Mouse (Mus musculus): Measurements from ENCODE around the gene Ncor2. TPM values are rescaled to one million over a fixed set of nuclear protein-coding genes. Genes with fewer than 3 reads are reported as not detected.
A peak's percentile ranks its signal among the peaks of the same experiment; 100 is the strongest.

Gene Ncor2
- total RNA-seq, 2 experiments from 2014 or later: 123 to 153 TPM

DNA sequence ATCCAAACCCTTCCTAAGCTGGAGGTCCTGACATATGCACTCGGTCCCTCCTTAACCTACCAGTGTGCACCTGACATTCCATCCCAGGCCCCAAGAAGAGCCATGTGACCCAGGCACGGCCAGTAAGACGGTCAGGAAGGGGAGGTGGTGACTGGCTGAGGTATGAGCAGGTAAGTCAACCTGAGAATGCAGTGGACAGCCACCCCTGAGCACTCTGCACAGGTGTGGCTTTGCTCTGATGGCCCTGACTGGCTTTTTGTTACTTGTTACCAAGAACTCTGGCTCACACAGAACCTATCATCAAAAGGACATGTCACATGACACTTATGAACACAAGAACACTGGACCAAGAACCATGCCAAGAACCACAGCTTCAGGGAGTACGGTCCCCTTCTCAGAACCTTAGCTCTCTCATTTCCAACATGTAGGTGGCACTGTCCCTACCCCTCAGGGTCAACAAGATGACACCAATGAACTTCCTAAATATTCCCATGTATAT, 53.0 kb downstream of the Ncor2 start:
- no peak for TF ChIP-seq CTCF (IDR thresholded peaks at IDR 0.05)
- H3K4me3 ChIP-seq: no peak overlapping the region
- H3K27ac ChIP-seq: peak overlapping the region; percentile 69
- intact Hi-C loops (cut with DNase I): loop anchor here (5.0 kb wide), 1 partner anchor 56 kb away; no protein-coding TSS in a partner anchor
- no peak for DNase-seq

DNA sequence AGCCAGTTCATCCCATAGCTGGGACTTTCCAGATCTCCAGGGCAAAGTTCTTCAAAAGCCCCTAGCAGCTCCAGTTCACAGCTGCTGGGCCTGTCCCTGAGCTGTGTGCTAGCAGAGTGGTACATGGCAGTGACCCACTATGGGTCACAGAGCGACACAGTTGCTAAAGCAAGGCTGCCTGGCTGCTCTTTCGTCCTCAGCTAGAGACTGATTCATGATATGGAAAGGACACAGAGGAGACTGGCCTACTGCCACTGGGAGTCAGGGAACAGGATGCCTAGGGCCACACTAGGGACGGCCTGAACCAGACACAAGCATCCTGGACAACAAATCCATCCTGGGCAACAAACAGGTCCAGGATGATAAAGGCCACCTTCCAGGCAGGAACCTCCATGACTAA, 53.8 kb downstream of the Ncor2 start:
- TF ChIP-seq CTCF (IDR thresholded peaks at IDR 0.05): no peak
- DNase-seq: no peak
- no peak overlapping the region for H3K4me3 ChIP-seq
- intact Hi-C loops (cut with DNase I): loop anchor here (5.0 kb wide), 1 partner anchor 57 kb away; no protein-coding TSS in a partner anchor
- H3K27ac ChIP-seq: peak overlapping the region; percentile 69

DNA sequence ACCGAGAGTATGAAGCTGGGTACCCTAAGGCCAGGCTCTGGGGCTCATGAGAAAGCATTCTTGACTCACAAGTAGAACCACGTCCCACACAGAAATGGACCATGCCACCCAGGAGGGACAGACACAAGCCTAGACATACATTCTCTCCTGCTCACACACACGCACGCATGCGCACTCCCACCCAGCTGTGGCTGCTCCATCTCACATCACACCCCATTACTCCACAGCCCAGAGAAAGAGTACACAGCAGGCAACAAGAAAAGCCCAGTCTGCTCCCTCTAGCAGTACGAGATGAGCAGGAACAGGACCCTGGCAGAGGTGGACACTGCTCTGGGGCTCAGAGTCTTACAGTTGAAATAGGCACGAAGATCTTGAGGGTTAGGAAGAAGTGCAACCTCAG, 55.0 kb downstream of the Ncor2 start:
- Histone ChIP-seq H3K4me3 (no peak overlapping the region), H3K27ac (peak overlapping the region; percentile 28; the same call in 1 of the 2 replicates)
- no peak for TF ChIP-seq CTCF (IDR thresholded peaks at IDR 0.05)
- DNase-seq: no peak
- intact Hi-C loops (cut with DNase I): no loop called here

DNA sequence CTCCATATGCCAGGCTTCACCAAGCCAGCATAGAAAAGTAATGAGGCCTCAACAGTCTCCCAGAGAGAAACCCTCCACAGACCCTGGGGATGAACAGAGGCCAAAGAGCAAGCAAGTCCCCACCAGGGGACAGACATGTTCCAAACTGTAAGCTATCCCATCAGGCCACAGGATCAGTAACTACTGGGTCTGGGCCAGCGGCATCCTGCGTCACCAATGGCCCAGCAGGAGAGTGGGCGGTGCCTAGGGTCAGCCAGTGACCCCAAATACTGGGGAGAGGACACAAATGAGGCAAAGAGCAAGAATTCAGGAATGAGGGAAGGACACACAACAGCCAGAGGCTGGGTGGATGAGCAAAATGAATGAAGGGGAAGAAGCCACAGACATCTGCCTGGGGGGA, 55.8 kb downstream of the Ncor2 start:
- peak; percentile 32 for TF ChIP-seq CTCF (IDR thresholded peaks at IDR 0.05)
- intact Hi-C loops (cut with DNase I): no loop called here
- H3K27ac ChIP-seq: peak overlapping the region; percentile 24; the same call in 1 of the 2 replicates
- no peak for DNase-seq
- H3K4me3 ChIP-seq: no peak overlapping the region

DNA sequence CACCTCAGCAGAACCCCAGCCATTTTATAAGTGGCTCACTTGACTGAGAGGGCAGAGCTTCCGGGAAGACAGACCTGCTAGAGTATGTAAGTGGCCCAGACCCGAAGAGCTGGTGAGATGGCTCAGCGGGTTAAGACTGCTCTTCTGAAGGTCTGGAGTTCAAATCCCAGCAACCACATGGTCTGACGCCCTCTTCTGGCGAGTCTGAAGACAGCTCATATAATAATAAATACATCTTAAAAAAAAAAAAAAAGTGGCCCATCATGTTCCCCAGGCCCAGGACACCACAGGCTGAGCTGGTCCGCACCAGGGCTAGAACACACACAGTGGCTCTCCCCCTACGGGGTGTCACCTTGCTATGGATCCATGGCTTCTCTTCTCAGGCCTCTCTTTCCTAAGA, 56.5 kb downstream of the Ncor2 start:
- no peak overlapping the region for H3K4me3 ChIP-seq
- intact Hi-C loops (cut with DNase I): no loop called here
- H3K27ac ChIP-seq: no peak overlapping the region
- peak; percentile 11; the same call in 1 of the 2 replicates for TF ChIP-seq CTCF (IDR thresholded peaks at IDR 0.05)
- DNase-seq: no peak

DNA sequence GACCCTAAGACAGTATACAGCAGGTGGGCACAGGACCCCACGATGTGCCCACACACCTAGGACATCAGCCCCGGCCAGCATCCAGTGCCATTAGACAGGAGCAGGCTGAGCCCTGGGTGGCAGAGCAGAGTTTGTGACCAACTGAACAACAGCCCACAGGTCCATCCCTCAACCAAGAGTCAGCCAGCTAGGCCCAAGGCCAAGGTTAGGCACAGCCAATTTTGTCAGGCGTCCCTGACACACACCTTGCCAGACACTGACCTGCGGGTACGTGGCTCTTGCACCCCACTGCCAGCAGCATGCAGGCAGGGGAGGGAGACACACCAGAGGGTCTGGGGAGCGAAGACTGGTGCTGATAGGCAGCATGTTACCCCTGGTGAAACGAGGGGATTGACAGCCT, 57.0 kb downstream of the Ncor2 start:
- Histone ChIP-seq H3K4me3 (no peak overlapping the region), H3K27ac (no peak overlapping the region)
- peak; percentile 72 for DNase-seq
- no peak for TF ChIP-seq CTCF (IDR thresholded peaks at IDR 0.05)
- intact Hi-C loops (cut with DNase I): no loop called here

DNA sequence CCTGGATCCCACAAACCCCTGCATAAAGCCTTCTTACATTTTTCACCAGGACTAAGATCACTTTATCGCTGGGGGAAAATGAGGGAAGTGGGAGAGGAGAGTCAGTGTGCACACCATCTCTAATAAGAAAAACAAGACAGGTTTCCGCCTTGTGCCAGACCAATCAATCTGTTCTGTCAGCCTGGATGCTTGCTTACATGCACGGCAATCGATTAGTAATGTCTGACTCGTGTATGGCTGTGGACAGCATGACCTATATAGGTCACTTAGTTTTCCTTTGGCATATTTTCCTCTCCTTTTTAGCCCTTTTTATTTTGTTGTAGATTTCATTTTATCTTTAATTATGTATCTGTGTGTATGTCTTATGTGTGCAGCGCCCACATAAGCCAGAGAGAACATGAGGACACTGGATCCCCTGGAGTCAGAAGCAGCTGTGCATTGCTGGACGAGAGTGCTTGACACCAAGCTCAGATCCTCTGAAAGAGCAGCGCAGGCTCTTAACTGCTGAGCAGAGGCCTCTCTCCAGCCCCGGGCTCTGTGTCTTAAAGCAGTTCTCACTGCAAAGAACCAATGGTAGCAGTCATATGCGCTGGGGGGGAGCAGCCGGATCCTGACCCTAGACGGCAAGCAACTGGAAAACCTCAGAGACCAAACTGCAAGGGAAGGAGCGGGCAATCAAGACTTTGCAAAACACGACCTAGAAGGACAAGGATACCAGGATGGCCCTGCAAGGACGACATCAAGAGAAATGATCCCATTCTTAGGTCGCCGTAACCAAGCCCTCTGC, 58.3 kb downstream of the Ncor2 start:
- H3K27ac ChIP-seq: peak overlapping the region; percentile 32; the same call in 1 of the 2 replicates
- H3K4me3 ChIP-seq: no peak overlapping the region
- intact Hi-C loops (cut with DNase I): no loop called here
- no peak for DNase-seq
- TF ChIP-seq CTCF (IDR thresholded peaks at IDR 0.05): no peak

DNA sequence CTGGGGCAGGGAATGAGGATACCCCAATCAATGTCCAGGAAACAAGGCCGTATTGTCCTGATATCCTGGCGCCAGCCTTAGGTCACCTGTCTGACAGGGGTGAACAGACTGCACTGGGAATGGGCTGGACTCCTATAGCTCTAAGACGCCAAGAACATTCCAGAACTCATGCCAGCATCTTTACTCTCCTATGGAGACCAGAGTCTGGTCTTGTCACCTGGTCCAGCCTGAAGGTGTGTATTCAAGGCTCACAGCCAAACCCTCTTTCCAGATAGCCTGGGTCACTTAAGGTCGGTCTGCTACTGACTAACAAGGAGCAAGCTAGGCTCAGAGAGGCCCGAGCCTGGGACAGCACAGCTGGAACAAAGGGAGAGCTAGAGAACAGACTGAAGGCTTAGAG, 61.8 kb downstream of the Ncor2 start:
- TF ChIP-seq CTCF (IDR thresholded peaks at IDR 0.05): no peak
- intact Hi-C loops (cut with DNase I): no loop called here
- no peak overlapping the region for H3K4me3 ChIP-seq
- H3K27ac ChIP-seq: no peak overlapping the region
- DNase-seq: no peak

DNA sequence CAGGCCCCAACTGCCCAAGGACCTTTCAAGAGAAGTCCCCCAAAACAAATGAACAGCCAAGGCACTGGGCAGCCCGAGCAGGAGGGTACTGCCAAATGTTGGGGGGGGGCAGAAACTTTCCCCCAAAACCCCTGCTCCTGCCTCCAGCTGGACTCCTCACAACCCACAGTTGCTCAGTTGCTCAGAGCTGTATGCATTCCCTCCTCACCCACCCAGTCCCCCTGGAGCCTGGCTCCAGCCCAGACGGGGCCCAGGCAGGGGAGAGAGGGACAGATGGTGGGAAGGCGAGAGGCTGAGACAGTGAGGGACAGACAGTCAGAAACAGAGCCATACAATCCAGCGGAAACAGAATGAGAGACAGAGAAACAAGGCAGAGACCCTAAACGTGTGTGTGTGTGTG, 66.0 kb downstream of the Ncor2 start:
- H3K27ac ChIP-seq: no peak overlapping the region
- intact Hi-C loops (cut with DNase I): no loop called here
- no peak for DNase-seq
- TF ChIP-seq CTCF (IDR thresholded peaks at IDR 0.05): no peak
- H3K4me3 ChIP-seq: no peak overlapping the region

DNA sequence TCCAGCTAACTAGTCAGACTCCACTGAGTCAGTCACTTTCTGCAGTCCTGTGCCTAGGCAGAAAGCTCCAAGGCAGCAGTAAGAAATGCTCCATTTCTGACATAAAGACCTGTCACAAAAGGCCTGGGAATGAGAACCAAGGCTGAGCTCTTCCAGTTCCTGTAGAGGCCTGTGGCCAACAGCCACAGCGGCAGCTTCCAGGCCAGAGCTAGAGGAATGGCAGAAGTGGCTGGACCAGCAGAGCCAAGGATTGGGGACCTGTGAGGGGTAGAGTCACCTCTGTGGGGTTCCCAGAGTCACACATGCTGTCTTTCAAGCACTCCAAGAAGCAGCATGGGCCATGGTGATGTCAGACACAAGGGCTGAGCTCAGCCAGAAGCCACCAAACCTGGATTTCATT, 66.4 kb downstream of the Ncor2 start:
- intact Hi-C loops (cut with DNase I): no loop called here

DNA sequence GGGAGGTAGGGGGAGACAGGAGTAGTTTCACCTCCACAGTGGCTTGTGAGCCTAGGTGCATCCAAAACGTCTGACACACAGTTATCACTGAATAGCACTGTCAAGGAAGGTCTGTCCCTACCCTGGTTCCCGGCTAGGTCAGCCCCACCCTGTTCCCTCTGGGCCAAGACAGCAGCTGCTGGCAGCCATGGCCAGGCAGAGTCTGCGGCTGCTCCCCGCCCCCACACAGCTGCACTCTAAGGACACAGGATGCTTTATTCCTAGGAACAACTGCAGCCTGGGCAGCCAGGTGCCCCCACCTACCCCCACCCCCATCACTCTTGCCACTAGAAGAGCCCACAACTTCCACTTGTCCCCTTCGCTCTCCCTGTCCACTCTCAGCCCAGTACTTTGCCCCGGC, 67.9 kb downstream of the Ncor2 start:
- intact Hi-C loops (cut with DNase I): no loop called here
- Histone ChIP-seq H3K27ac (peak overlapping the region; percentile 40; the same call in 1 of the 2 replicates), H3K4me3 (no peak overlapping the region)
- peak; percentile 90 for DNase-seq
- TF ChIP-seq CTCF (IDR thresholded peaks at IDR 0.05): no peak

More for the DNA sequence above, 66.4 kb downstream of the Ncor2 start:
- H3K27ac ChIP-seq: no peak overlapping the region; the same call in 1 of the 2 replicates
- H3K4me3 ChIP-seq: no peak overlapping the region
- TF ChIP-seq CTCF (IDR thresholded peaks at IDR 0.05): no peak
- no peak for DNase-seq

DNA sequence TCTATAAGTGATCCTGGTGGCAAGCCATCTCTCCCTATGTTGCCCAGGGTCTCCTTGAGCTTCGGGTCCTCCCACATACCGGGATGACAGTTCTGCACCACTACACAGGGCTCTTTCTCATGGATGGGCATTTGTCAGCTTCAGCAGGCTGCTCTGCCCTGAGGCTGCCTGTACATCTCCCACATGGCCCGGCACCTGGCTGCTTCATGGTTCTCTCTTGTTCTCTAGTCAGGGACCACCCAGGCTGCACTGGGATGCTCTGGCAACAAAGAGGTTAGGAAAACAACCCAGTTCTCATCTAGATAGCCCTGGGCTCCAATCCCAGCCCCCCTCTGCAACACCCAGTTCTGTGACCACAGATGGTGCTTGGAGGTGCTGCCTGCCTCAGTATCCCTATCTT, 68.3 kb downstream of the Ncor2 start:
- Histone ChIP-seq H3K4me3 (no peak overlapping the region), H3K27ac (peak overlapping the region; percentile 20; the same call in 1 of the 2 replicates)
- DNase-seq: no peak
- intact Hi-C loops (cut with DNase I): no loop called here
- TF ChIP-seq CTCF (IDR thresholded peaks at IDR 0.05): no peak

DNA sequence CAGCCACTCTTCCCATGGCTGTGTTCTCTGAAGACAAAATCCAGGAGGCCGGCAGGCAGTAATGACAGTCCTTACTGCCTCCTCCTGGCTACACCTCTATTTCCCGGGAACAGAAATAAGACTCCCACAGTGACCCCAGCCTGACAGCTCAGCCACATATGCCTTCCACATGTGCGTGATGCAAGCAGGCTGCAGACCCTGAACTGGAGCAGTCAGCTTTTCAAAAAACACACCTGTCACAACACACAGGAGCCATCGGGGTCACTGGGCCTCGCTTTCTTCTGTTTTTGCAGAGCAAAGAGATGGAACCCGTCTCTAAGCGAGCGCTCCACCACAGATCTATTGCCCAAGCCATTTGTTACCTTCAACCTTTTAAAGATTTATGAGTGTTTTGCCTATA, 68.8 kb downstream of the Ncor2 start:
- intact Hi-C loops (cut with DNase I): no loop called here
- Histone ChIP-seq H3K4me3 (no peak overlapping the region), H3K27ac (0 out of 2 replicates have a peak overlapping the region, but pooled peaks have one; percentile 20)
- no peak for DNase-seq
- TF ChIP-seq CTCF (IDR thresholded peaks at IDR 0.05): no peak

All from gastrocnemius, adult 2 months (tissue).